Mouse (Mus musculus) hindbrain, embryonic 10.5 days (tissue): ENCODE results near the gene Chst1. TPM values are rescaled to one million over a fixed set of nuclear protein-coding genes. Genes with fewer than 3 reads are reported as not detected.

ENCODE experiments used
- DNase-seq: peaks from one replicate; pipeline ENCODE4 v3.0.0-alpha.2; 2017; ENCODE audit warnings: low spot score
- H3K27ac ChIP-seq: fragments of 300-500 bp; sonication (generic); 2 replicates; pipeline ENCODE4 v1.5.1; 2016; ENCODE audit warnings: mild to moderate bottlenecking, moderate library complexity
- H3K27me3 ChIP-seq: fragments of 300-500 bp; sonication (generic); 2 replicates; pipeline ENCODE4 v1.6.1; 2016; ENCODE audit warnings: mild to moderate bottlenecking; ENCODE audit not compliant: poor library complexity, insufficient read depth, severe bottlenecking
- H3K36me3 ChIP-seq: fragments of 300-500 bp; sonication (generic); 2 replicates; pipeline ENCODE4 v1.6.1; 2016; ENCODE audit warnings: mild to moderate bottlenecking, moderate library complexity
- H3K4me1 ChIP-seq: fragments of 300-500 bp; sonication (generic); replicated peaks from 2 replicates; pipeline ENCODE4 v1.6.1; 2016; ENCODE audit warnings: mild to moderate bottlenecking
- H3K4me3 ChIP-seq: fragments of 300-500 bp; sonication (generic); 2 replicates; pipeline ENCODE4 v1.5.1; 2016; ENCODE audit warnings: mild to moderate bottlenecking, moderate library complexity
- H3K9me3 ChIP-seq: fragments of 300-500 bp; sonication (generic); 2 replicates; pipeline ENCODE4 v1.6.1; 2016; ENCODE audit warnings: mild to moderate bottlenecking, moderate library complexity
- WGBS: fragments of 180-500 bp; shearing (Covaris S2); methylation state at CpG from one replicate; pipeline ENCODE4 v1.1.7; 2016; 5-methylcytosine and 5-hydroxymethylcytosine counted together
- polyA plus RNA-seq: library from polyadenylated mRNA; unstranded; fragments of >200 nt; fragmentation: Nextera tagmentation; extraction: Ambion mirVana; gene quantifications from 2 replicates; pipeline ENCODE4 v1.2.1, GENCODE M21; 2016

The Chst1 gene
- polyA plus RNA-seq, 1 experiment from 2014 or later: 5.0 TPM

GRCm38 (mm10) chr2:92659491-92660035, 60.1 kb downstream of the Chst1 start:
- 54% methylated on average over 7 of the region's 7 CpGs for WGBS

GRCm38 (mm10) chr2:92662534-92663068, 63.1 kb downstream of the Chst1 start:
- H3K4me3 ChIP-seq: no peak overlapping the region
- no peaks in the 10 kb centered on the region for H3K9me3 ChIP-seq
- DNase-seq: no peak
- H3K36me3 ChIP-seq: no peaks in the 10 kb centered on the region
- H3K4me1 ChIP-seq: peaks cover 30% of the 10 kb centered on the region
- 89% methylated on average over 6 of the region's 6 CpGs for WGBS
- H3K27ac ChIP-seq: no peak overlapping the region
- no peaks in the 10 kb centered on the region for H3K27me3 ChIP-seq

More at GRCm38 (mm10) chr2:92659491-92660035, 60.1 kb downstream of the Chst1 start:
- no peak overlapping the region for H3K27ac ChIP-seq
- no peaks in the 10 kb centered on the region for H3K9me3 ChIP-seq
- H3K4me1 ChIP-seq: peaks cover 33% of the 10 kb centered on the region
- no peak overlapping the region for H3K4me3 ChIP-seq
- no peaks in the 10 kb centered on the region for H3K36me3 ChIP-seq
- peak; percentile 35 for DNase-seq
- no peaks in the 10 kb centered on the region for H3K27me3 ChIP-seq

Other genes with a start within 250 kb of the Chst1 start
- gene Pex16, start 225.0 kb upstream of the Chst1 start, polyA plus RNA-seq: 26.0 and 30.1 TPM in 2 replicates
- gene Large2, start 224.8 kb upstream of the Chst1 start, polyA plus RNA-seq: 7.8 and 12.5 TPM in 2 replicates
- gene 1700029I15Rik, start 217.2 kb upstream of the Chst1 start, polyA plus RNA-seq: 3.3 and 4.3 TPM in 2 replicates
- 55.0 and 75.5 TPM in 2 replicates for gene Mapk8ip1, start 198.4 kb upstream of the Chst1 start, polyA plus RNA-seq
- gene Cry2, start 165.7 kb upstream of the Chst1 start, polyA plus RNA-seq: 26.0 and 31.7 TPM in 2 replicates
- gene Slc35c1, start 139.2 kb upstream of the Chst1 start, polyA plus RNA-seq: 13.8 and 14.0 TPM in 2 replicates